Mouse (Mus musculus): ENCODE data around the gene Cdk18. TPM values are rescaled to one million over a fixed set of nuclear protein-coding genes. Genes with fewer than 3 reads are reported as not detected.
A peak's percentile ranks its signal among the peaks of the same experiment; 100 is the strongest.

The Cdk18 gene
- total and polyA plus RNA-seq, 2 experiments from 2014 or later = 2.0 to 4.0 TPM

- H3K4me3 ChIP-seq (ENCODE audit: low read depth, low read length) = no peak overlapping the region
- H3K36me3 ChIP-seq (replicated peaks; ENCODE audit: control insufficient read depth, insufficient read depth, low read length) = no peaks in the 10 kb centered on the region
- TF ChIP-seq CTCF (IDR thresholded peaks at IDR 0.05; ENCODE audit: low read depth) (no peak), EP300 (IDR thresholded peaks at IDR 0.05; ENCODE audit: low read depth) (no peak)
- H3K27ac ChIP-seq (ENCODE audit: low read depth) = no peak overlapping the region
- H3K4me1 ChIP-seq (ENCODE audit: control insufficient read depth, insufficient read depth) = peaks cover 8% of the 10 kb centered on the region; the same call in 1 of the 2 replicates
- no peaks in the 10 kb centered on the region for H3K27me3 ChIP-seq (ENCODE audit: control insufficient read depth, insufficient read depth, low read length)
- ATAC-seq (ENCODE audit: insufficient read depth, low read depth) = no peak
- DNase-seq (ENCODE audit: low spot score) = no peak
- no peaks in the 10 kb centered on the region for H3K9me3 ChIP-seq (replicated peaks; ENCODE audit: control insufficient read depth, low read length)
- WGBS = 37% methylated on average over 5 of the region's 5 CpGs
- no peak overlapping the region for H3K4me2 ChIP-seq (ENCODE audit: low read depth, low read length)
- H3K9ac ChIP-seq (replicated peaks; ENCODE audit: low read depth, low read length) = no peak overlapping the region
Observed at GRCm38 (mm10) chr1:132143079-132143478, 3.6 kb upstream of the Cdk18 start.

DNA sequence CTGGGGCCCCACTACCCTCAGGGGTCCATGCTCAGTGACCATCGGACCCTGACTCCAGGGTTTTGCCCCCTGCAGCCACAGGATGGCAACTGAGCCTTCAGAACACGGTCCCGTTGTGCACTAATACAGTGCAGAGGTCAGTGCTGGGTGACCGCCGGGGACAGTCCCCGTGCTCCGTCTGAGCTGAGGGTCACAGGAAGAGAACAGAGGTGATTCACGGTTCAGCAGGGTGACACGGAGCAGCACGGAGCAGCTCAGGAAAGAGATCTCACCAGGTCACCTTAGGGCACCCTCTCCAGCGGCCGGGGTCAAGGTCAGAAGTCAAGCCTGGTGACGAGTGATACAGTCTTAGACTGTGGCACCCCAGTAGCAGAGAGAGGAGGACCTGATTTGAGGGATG, 2.3 kb upstream of the Cdk18 start:
- H3K4me3 ChIP-seq (ENCODE audit: low read depth, low read length) = no peak overlapping the region
- no peak overlapping the region for H3K27ac ChIP-seq (ENCODE audit: low read depth)

GRCm38 (mm10) chr1:132141166-132141565, 1.7 kb upstream of the Cdk18 start:
- H3K36me3 ChIP-seq (replicated peaks; ENCODE audit: control insufficient read depth, insufficient read depth, low read length) = no peaks in the 10 kb centered on the region
- DNase-seq (ENCODE audit: low spot score) (no peak), ATAC-seq (ENCODE audit: insufficient read depth, low read depth) (no peak)
- H3K27me3 ChIP-seq (ENCODE audit: control insufficient read depth, insufficient read depth, low read length) = no peaks in the 10 kb centered on the region
- no peak overlapping the region for H3K4me2 ChIP-seq (ENCODE audit: low read depth, low read length)
- no peak overlapping the region for H3K9ac ChIP-seq (replicated peaks; ENCODE audit: low read depth, low read length)
- no peaks in the 10 kb centered on the region for H3K9me3 ChIP-seq (replicated peaks; ENCODE audit: control insufficient read depth, low read length)
- H3K27ac ChIP-seq (ENCODE audit: low read depth) = no peak overlapping the region
- peaks cover 8% of the 10 kb centered on the region; the same call in 1 of the 2 replicates for H3K4me1 ChIP-seq (ENCODE audit: control insufficient read depth, insufficient read depth)
- no peak for TF ChIP-seq CTCF (IDR thresholded peaks at IDR 0.05; ENCODE audit: low read depth)
- no peak for TF ChIP-seq EP300 (IDR thresholded peaks at IDR 0.05; ENCODE audit: low read depth)
- WGBS = 81% methylated on average over 2 of the region's 2 CpGs
- no peak overlapping the region for H3K4me3 ChIP-seq (ENCODE audit: low read depth, low read length)

More for the DNA sequence above, 2.3 kb upstream of the Cdk18 start:
- Histone ChIP-seq H3K27me3 (ENCODE audit: control insufficient read depth, insufficient read depth, low read length) (no peaks in the 10 kb centered on the region), H3K36me3 (replicated peaks; ENCODE audit: control insufficient read depth, insufficient read depth, low read length) (no peaks in the 10 kb centered on the region), H3K4me2 (ENCODE audit: low read depth, low read length) (no peak overlapping the region), H3K4me1 (ENCODE audit: control insufficient read depth, insufficient read depth) (peaks cover 8% of the 10 kb centered on the region; the same call in 1 of the 2 replicates), H3K9ac (replicated peaks; ENCODE audit: low read depth, low read length) (no peak overlapping the region), H3K9me3 (replicated peaks; ENCODE audit: control insufficient read depth, low read length) (no peaks in the 10 kb centered on the region)
- WGBS = 71% methylated on average over 13 of the region's 13 CpGs
- DNase-seq (ENCODE audit: low spot score) (no peak), ATAC-seq (ENCODE audit: insufficient read depth, low read depth) (no peak)
- no peak for TF ChIP-seq CTCF (IDR thresholded peaks at IDR 0.05; ENCODE audit: low read depth)
- no peak for TF ChIP-seq EP300 (IDR thresholded peaks at IDR 0.05; ENCODE audit: low read depth)

DNA sequence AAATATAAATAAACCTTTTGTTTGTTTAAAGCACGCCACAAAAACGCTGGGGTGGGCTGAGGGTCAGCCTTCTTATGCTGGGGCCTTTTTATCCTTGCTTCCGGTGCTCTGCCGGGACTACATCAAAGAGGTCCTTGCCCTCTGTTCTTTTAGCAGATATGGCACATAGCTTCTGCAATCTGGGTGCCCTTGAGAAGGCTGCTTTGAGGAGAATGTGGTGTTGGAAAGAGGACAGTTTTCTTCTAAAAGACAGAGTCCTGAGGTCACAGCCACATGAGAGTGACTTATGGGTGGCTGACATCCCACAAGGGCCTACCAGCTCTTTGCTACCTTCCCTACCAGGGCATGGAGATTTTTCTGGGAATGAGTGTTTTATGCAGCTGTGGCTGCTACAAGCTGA, 1.1 kb upstream of the Cdk18 start:
- ATAC-seq (ENCODE audit: insufficient read depth, low read depth) (no peak), DNase-seq (ENCODE audit: low spot score) (no peak)
- H3K36me3 ChIP-seq (replicated peaks; ENCODE audit: control insufficient read depth, insufficient read depth, low read length) = no peaks in the 10 kb centered on the region
- H3K4me1 ChIP-seq (ENCODE audit: control insufficient read depth, insufficient read depth) = peaks cover 8% of the 10 kb centered on the region; the same call in 1 of the 2 replicates
- H3K9ac ChIP-seq (replicated peaks; ENCODE audit: low read depth, low read length) = no peak overlapping the region
- WGBS = 70% methylated on average over 4 of the region's 4 CpGs
- no peaks in the 10 kb centered on the region for H3K27me3 ChIP-seq (ENCODE audit: control insufficient read depth, insufficient read depth, low read length)
- no peak overlapping the region for H3K4me2 ChIP-seq (ENCODE audit: low read depth, low read length)
- H3K4me3 ChIP-seq (ENCODE audit: low read depth, low read length) = no peak overlapping the region
- no peaks in the 10 kb centered on the region for H3K9me3 ChIP-seq (replicated peaks; ENCODE audit: control insufficient read depth, low read length)
- no peak for TF ChIP-seq EP300 (IDR thresholded peaks at IDR 0.05; ENCODE audit: low read depth)
- TF ChIP-seq CTCF (IDR thresholded peaks at IDR 0.05; ENCODE audit: low read depth) = no peak
- no peak overlapping the region for H3K27ac ChIP-seq (ENCODE audit: low read depth)

- Histone ChIP-seq H3K9ac (replicated peaks; ENCODE audit: low read depth, low read length) (no peak overlapping the region), H3K4me2 (ENCODE audit: low read depth, low read length) (no peak overlapping the region), H3K4me3 (ENCODE audit: low read depth, low read length) (no peak overlapping the region), H3K36me3 (replicated peaks; ENCODE audit: control insufficient read depth, insufficient read depth, low read length) (no peaks in the 10 kb centered on the region), H3K27ac (ENCODE audit: low read depth) (no peak overlapping the region), H3K9me3 (replicated peaks; ENCODE audit: control insufficient read depth, low read length) (no peaks in the 10 kb centered on the region), H3K4me1 (ENCODE audit: control insufficient read depth, insufficient read depth) (peaks cover 8% of the 10 kb centered on the region; the same call in 1 of the 2 replicates), H3K27me3 (ENCODE audit: control insufficient read depth, insufficient read depth, low read length) (no peaks in the 10 kb centered on the region)
- DNase-seq (ENCODE audit: low spot score) = no peak
- TF ChIP-seq EP300 (IDR thresholded peaks at IDR 0.05; ENCODE audit: low read depth) (no peak), CTCF (IDR thresholded peaks at IDR 0.05; ENCODE audit: low read depth) (peak; percentile 45)
- WGBS = 67% methylated on average over 10 of the region's 10 CpGs
- ATAC-seq (ENCODE audit: insufficient read depth, low read depth) = no peak
Observed at GRCm38 (mm10) chr1:132140171-132140570, 687 bp upstream of the Cdk18 start.

Measured in heart, postnatal 0 days (tissue).